Mouse (Mus musculus) layer of hippocampus, adult 18-20 months (tissue): ENCODE results near the gene Hoxd9. TPM values are rescaled to one million over a fixed set of nuclear protein-coding genes. Genes with fewer than 3 reads are reported as not detected.
A peak's percentile ranks its signal among the peaks of the same experiment; 100 is the strongest.

Source experiments
- DNase-seq, 2 experiments: peaks; one replicate each; pipeline ENCODE4 v3.0.0; 2022; ENCODE audit warnings: low spot score in 2 of 2
- total RNA-seq, 2 experiments: library from RNA; stranded (reverse); gene quantifications; 2 replicates each; pipeline ENCODE4 v1.2.3; 2021

Hoxd9 gene
- total RNA-seq, 2 experiments from 2014 or later: not detected

GRCm38 (mm10) chr2:74683471-74683951 is 14.0 kb upstream of the Hoxd9 start:
- DNase-seq: no peak

- no peak for DNase-seq
Observed at GRCm38 (mm10) chr2:74684106-74684505, 13.4 kb upstream of the Hoxd9 start.

GRCm38 (mm10) chr2:74685059-74685603 is 12.4 kb upstream of the Hoxd9 start:
- DNase-seq: no peak

GRCm38 (mm10) chr2:74686301-74686987 is 11.1 kb upstream of the Hoxd9 start:
- DNase-seq: peak in 1 of 2 experiments; percentile 73

- DNase-seq: no peak
Observed at GRCm38 (mm10) chr2:74686988-74687697, 10.4 kb upstream of the Hoxd9 start.

- DNase-seq: no peak
Observed at GRCm38 (mm10) chr2:74687698-74688555, 9.6 kb upstream of the Hoxd9 start.

GRCm38 (mm10) chr2:74688795-74689573 is 8.5 kb upstream of the Hoxd9 start:
- DNase-seq: no peak

- no peak for DNase-seq
Observed at GRCm38 (mm10) chr2:74689574-74690337, 7.8 kb upstream of the Hoxd9 start.

GRCm38 (mm10) chr2:74690338-74690716 is 7.2 kb upstream of the Hoxd9 start:
- no peak for DNase-seq

- DNase-seq: no peak
Observed at GRCm38 (mm10) chr2:74691022-74691951, 6.2 kb upstream of the Hoxd9 start, which contains the start of gene Hoxd10. Gene Hoxd10 (plus strand): TSS chr2:74691924.

- DNase-seq: no peak
Observed at GRCm38 (mm10) chr2:74691995-74692807, 5.3 kb upstream of the Hoxd9 start.

GRCm38 (mm10) chr2:74692808-74693431 is 4.6 kb upstream of the Hoxd9 start:
- DNase-seq: no peak

- no peak for DNase-seq
Observed at GRCm38 (mm10) chr2:74693432-74693827, 4.1 kb upstream of the Hoxd9 start.

GRCm38 (mm10) chr2:74694066-74694465 is 3.5 kb upstream of the Hoxd9 start:
- DNase-seq: no peak

GRCm38 (mm10) chr2:74695383-74695782 is 2.1 kb upstream of the Hoxd9 start:
- no peak for DNase-seq

GRCm38 (mm10) chr2:74695813-74696430 is 1.6 kb upstream of the Hoxd9 start:
- DNase-seq: no peak
